8 mouse cellular contexts compared by ENCODE assay signal in genomic region chr1:40680868-40681698, GRCm38 (mm10). TPM values are rescaled to one million over a fixed set of nuclear protein-coding genes. Genes with fewer than 3 reads are reported as not detected.
DNase-seq lines count a peak whose midpoint lies in the region; ATAC-seq lines count a peak whose summit lies in the region.

No protein-coding gene starts in this region.

- ATAC-seq in forebrain, embryonic 13.5 days: peak; percentile 85

- H3K36me3 ChIP-seq in forebrain, embryonic 13.5 days (ENCODE audit: poor library complexity, severe bottlenecking): no peaks in the 10 kb centered on the region
- H3K36me3 ChIP-seq in hindbrain, embryonic 10.5 days: no peaks in the 10 kb centered on the region

- no peak overlapping the region for H3K27ac ChIP-seq in forebrain, embryonic 13.5 days
- H3K27ac ChIP-seq in hindbrain, embryonic 10.5 days: peak overlapping the region; percentile 40

- under 1% methylated on average over 46 of the region's 90 CpGs for WGBS in forebrain, embryonic 13.5 days
- WGBS in hindbrain, embryonic 10.5 days: under 1% methylated on average over 89 of the region's 90 CpGs

- H3K4me2 ChIP-seq in forebrain, embryonic 13.5 days: peak overlapping the region; percentile 99

- peak overlapping the region; percentile 62 for H3K4me3 ChIP-seq in forebrain, embryonic 13.5 days
- peak overlapping the region; percentile 71 for H3K4me3 ChIP-seq in hindbrain, embryonic 10.5 days

- H3K9me3 ChIP-seq in forebrain, embryonic 13.5 days (replicated peaks): no peaks in the 10 kb centered on the region
- H3K9me3 ChIP-seq in hindbrain, embryonic 10.5 days: no peaks in the 10 kb centered on the region

- peak overlapping the region; percentile 66 for H3K9ac ChIP-seq in forebrain, embryonic 13.5 days

- peaks cover 69% of the 10 kb centered on the region for H3K27me3 ChIP-seq in forebrain, embryonic 13.5 days
- peaks cover 68% of the 10 kb centered on the region for H3K27me3 ChIP-seq in hindbrain, embryonic 10.5 days (ENCODE audit: insufficient read depth, poor library complexity, severe bottlenecking)

- peaks cover 19% of the 10 kb centered on the region for H3K4me1 ChIP-seq in forebrain, embryonic 13.5 days
- peaks cover 21% of the 10 kb centered on the region for H3K4me1 ChIP-seq in hindbrain, embryonic 10.5 days (replicated peaks)

- DNase-seq in B cell, adult 2 months: peak; percentile 16 to 31
- DNase-seq in T-cell, adult 2 months (ENCODE audit: low spot score): peak; percentile 17
- peak; percentile 54 for DNase-seq in hindbrain, embryonic 10.5 days (ENCODE audit: low spot score)
- DNase-seq in layer of hippocampus, postnatal 36 days: peak; percentile 45 to 58
- DNase-seq in lung, postnatal 14 days: peak; percentile 21
- DNase-seq in right cerebral cortex, adult 2 months (ENCODE audit: low spot score in 2 of 2): peak; percentile 25 to 37
- DNase-seq in spleen, postnatal 36 days (ENCODE audit: low spot score in 2 of 2): no peak

RNA-seq across cellular contexts. Expression of gene Slc9a2, which starts 0.7 kb away (rescaled TPM):
- polyA plus RNA-seq in forebrain, embryonic 13.5 days (2015; fragmentation: Nextera tagmentation; extraction: Ambion mirVana): 0.04 and 0.09 TPM in 2 replicates
- 0.04 TPM in 1 of 2 replicates, not detected in the other for polyA plus RNA-seq in hindbrain, embryonic 10.5 days (2016; fragmentation: Nextera tagmentation; extraction: Ambion mirVana)
- total RNA-seq in layer of hippocampus, postnatal 36 days (2021): 10 to 100 TPM; 25.1 to 28.4 TPM

Comparison
In these comparisons a context has a peak if more than half of its experiments do, and no peak if none do; other contexts are left out.
1. DNase-seq: peak in B cell, adult 2 months (2 of 2), T-cell, adult 2 months (single experiment), hindbrain, embryonic 10.5 days (single experiment), layer of hippocampus, postnatal 36 days (2 of 2), lung, postnatal 14 days (single experiment) and right cerebral cortex, adult 2 months (2 of 2); none in spleen, postnatal 36 days (0 of 2).